Mouse (Mus musculus): ENCODE measurements around the gene Cmpk1.

GRCm38 (mm10) chr4:114999773-115000428 is 12.9 kb upstream of the Cmpk1 start, which contains the start of gene Stil:
- TF ChIP-seq MAX (IDR thresholded peaks at IDR 0.05; ENCODE audit: low read length) (no peak; the same call in 1 of the 2 replicates), CTCF (conservative IDR thresholded peaks at IDR 0.05 in 1 of 2, IDR thresholded peaks at IDR 0.05 in 1 of 2; ENCODE audit: low read depth in 2 of 2, low read length in 2 of 2) (no peak), E2F4 (IDR thresholded peaks at IDR 0.05; ENCODE audit: insufficient replicate concordance, low read depth, low read length) (peak; percentile 93; the same call in 1 of the 2 replicates), ETS1 (conservative IDR thresholded peaks at IDR 0.05; ENCODE audit: low read depth, low read length) (no peak), POLR2A (IDR thresholded peaks at IDR 0.05; ENCODE audit: low read depth, low read length) (peak; percentile 89), UBTF (IDR thresholded peaks at IDR 0.05; ENCODE audit: low read depth, low read length) (0 out of 2 replicates have a peak, but pooled peaks have one; percentile 55), ELF1 (IDR thresholded peaks at IDR 0.05; ENCODE audit: low read depth, low read length) (peak; percentile 81), IRF4 (IDR thresholded peaks at IDR 0.05; ENCODE audit: low read depth, low read length) (no peak), TBP (conservative IDR thresholded peaks at IDR 0.05; ENCODE audit: low read depth, low read length) (peak; percentile 72), EP300 (IDR thresholded peaks at IDR 0.05; ENCODE audit: low read length) (no peak), ZNF384 (IDR thresholded peaks at IDR 0.05; ENCODE audit: low read depth, low read length) (no peak), BHLHE40 (IDR thresholded peaks at IDR 0.05; ENCODE audit: low read depth, low read length) (no peak), MEF2A (IDR thresholded peaks at IDR 0.05; ENCODE audit: borderline replicate concordance, low read depth, low read length) (no peak; the same call in 1 of the 2 replicates), ZMIZ1 (IDR thresholded peaks at IDR 0.05; ENCODE audit: low read depth, low read length) (peak; percentile 79)

Data from CH12.LX (cell line).